Mouse (Mus musculus) spleen, adult 2 months (tissue): ENCODE results near the gene Slc11a2.

Experiments
- CTCF ChIP-seq: fragments of 200-500 bp; IDR thresholded peaks from 2 replicates; pipeline ENCODE4 v1.5.1; 2011; ENCODE audit warnings: mild to moderate bottlenecking, inconsistent platforms; ENCODE audit not compliant: insufficient read depth, insufficient read length, insufficient replicate concordance; ENCODE audit errors: extremely low read depth
- POLR2A ChIP-seq: fragments of 200-500 bp; IDR thresholded peaks from 2 replicates; pipeline ENCODE4 v1.6.1; 2011; ENCODE audit warnings: low read depth, low read length, inconsistent platforms

- TF ChIP-seq CTCF (no peak), POLR2A (no peak)
Measured at GRCm38 (mm10) chr15:100436112-100436511, 11.2 kb upstream of the Slc11a2 start.
